Mouse (Mus musculus) heart, adult 18-20 months (tissue): ENCODE data around the gene A630095N17Rik. TPM values are rescaled to one million over a fixed set of nuclear protein-coding genes. Genes with fewer than 3 reads are reported as not detected.
A peak's percentile ranks its signal among the peaks of the same experiment; 100 is the strongest.

Source experiments
- DNase-seq, 2 experiments: peaks; one replicate each; pipeline ENCODE4 v3.0.0; 2021 to 2022; ENCODE audit warnings: mixed read lengths in 1 of 2
- total RNA-seq, 2 experiments: library from RNA; stranded (reverse); gene quantifications; 2 replicates each; pipeline ENCODE4 v1.2.3; 2021

A630095N17Rik gene
- total RNA-seq, 2 experiments from 2014 or later, result not detected

DNA sequence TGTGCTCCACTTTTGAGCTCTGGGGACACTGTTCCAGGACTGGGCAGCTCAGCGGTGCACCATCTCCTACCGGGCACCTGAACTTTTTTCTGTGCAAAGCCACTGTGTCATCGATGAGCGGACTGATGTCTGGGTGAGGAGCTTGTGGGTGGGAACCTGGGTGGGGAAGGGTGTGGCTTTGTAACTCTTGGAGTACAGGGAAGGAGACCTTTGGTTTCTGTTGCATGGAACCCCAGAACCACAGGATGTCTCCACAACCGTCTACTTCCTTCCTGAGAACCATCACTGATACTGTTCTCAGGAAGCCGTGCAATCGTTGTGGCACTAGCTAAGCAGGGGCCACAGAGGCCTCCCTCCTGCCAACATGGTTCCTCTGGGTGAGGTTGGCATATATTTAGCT lies 18.8 kb downstream of the A630095N17Rik start:
- DNase-seq, result no peak

DNA sequence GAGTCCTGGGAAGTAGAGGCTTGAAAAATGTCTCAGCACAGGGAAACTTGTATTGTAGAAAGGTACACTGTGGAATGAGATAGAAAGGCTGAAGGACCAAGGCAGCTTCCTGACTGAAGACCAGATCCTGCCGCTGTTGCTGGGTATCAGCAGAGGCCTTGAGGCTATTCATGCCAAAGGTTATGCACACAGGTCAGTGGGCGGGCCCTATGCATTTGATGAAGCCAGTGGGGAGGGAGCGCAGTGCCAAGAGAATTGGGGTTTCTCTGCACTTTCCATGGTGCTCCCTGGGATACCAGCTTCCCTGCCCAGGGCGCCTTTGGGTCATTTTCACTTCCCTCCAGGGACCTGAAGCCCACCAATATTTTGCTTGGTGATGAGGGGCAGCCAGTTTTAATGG lies 19.4 kb downstream of the A630095N17Rik start:
- DNase-seq, result no peak

GRCm38 (mm10) chr1:75211141-75211708 lies 20.7 kb downstream of the A630095N17Rik start:
- no peak for DNase-seq

- DNase-seq, result peak; percentile 98
Measured at GRCm38 (mm10) chr1:75210136-75211087, 21.5 kb downstream of the A630095N17Rik start, which contains the start of the genes Glb1l and Stk16. Gene Glb1l (minus strand): TSS chr1:75210813. Gene Stk16 (plus strand): TSS chr1:75210838.

- peak; percentile 46 to 56 for DNase-seq
Measured at GRCm38 (mm10) chr1:75208967-75209678, 22.8 kb downstream of the A630095N17Rik start.

- no peak for DNase-seq
Measured at GRCm38 (mm10) chr1:75201236-75201635, 30.7 kb downstream of the A630095N17Rik start.

- peak in 1 of 2 experiments; percentile 47 for DNase-seq
Measured at GRCm38 (mm10) chr1:75192452-75192851, 39.5 kb downstream of the A630095N17Rik start.

GRCm38 (mm10) chr1:75191622-75192402 lies 40.1 kb downstream of the A630095N17Rik start, which contains the start of the genes Ankzf1 and Atg9a:
Gene Ankzf1 (plus strand): TSS chr1:75192151.
Gene Atg9a (minus strand): TSS chr1:75192196.
- DNase-seq, result peak; percentile 96 to 99

GRCm38 (mm10) chr1:75191258-75191621 lies 40.7 kb downstream of the A630095N17Rik start:
- no peak for DNase-seq

DNA sequence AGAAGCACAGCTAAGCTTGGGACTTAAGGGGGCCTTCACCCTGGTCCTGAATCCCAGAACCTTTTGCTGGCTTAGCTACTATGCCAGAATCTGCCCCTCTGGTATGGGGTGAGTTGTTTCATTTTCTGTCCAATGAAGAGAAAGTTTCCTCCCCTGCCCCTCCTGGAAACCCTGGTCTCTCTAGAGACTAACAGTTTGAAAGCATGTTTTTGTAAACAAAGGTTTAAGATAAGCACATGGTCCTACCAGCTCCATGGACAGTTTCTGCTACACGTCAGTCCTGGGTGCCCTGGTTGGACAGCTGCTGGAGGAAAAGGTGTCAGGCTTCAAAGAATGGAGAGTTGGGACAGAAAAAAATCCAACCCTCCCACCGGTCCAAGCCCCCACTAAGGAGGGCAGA lies 41.3 kb downstream of the A630095N17Rik start:
- DNase-seq, result no peak

DNA sequence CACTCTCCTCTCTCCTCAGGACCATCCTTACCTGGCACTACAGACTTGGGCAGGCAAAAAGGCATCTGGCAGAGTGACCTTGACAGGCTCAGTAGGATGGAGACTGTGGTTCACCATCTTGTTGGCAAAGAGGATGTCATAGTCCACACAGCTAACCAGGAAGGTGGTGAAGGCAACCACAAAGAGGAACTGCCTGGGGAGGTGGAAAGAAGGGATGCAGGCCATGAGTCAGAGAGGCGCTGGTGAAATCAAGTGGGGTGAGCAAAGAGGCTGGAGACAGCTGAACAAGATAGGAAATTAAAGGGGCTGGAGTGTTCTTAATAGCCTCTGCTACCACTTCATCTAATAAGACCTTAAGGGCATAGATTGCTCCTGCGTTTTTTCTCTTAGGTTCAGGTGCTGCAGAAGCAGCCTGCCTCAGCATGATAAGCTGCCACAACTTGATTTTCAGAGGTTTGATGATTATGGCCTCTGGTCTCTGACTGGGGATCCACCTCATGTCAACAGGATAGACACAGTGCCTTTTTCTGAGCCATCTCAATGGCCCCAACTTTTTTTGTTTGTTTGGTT lies 43.9 kb downstream of the A630095N17Rik start:
- DNase-seq, result no peak

DNA sequence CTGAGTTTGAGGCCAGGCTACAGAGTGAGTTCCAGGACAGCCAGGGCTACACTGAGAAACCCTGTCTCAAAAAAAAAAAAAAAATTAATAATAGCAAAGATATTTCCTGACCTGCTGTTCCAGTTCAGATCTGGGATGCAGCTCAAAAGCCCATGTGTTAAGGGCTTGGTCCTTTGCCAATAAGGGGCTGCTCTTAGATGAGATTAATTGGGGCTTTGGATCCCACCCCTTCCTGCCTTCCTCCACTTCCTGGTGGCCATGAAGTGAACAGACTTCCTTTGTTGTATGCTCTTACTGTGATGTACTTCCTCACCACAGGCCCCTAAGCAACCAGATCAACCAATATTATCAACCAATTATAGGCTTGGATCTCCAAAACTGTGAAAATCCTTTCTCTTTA lies 44.8 kb downstream of the A630095N17Rik start:
- DNase-seq, result no peak

- no peak for DNase-seq
Measured at GRCm38 (mm10) chr1:75185495-75185894, 46.4 kb downstream of the A630095N17Rik start.

DNA sequence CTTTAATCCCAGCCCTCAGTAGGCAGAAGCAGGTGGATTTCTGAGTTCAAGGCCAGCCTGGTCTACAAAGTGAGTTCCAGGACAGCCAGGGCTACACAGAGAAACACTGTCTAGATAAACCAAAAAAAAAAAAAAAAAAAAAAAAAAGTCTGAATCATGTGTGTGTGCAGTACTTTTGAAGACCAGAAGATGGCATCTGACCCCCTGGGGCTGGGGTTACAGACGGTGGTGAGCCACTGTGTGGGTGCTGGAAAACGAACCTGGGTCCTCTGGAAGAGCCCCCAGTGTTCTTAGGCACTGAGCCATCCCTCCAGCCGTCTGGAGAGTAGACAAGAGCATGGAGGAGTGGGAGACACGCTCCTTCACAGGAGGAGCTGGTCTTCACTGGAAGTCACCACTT lies 49.7 kb downstream of the A630095N17Rik start:
- no peak for DNase-seq

- DNase-seq, result no peak
Measured at GRCm38 (mm10) chr1:75181377-75181870, 50.5 kb downstream of the A630095N17Rik start.

- no peak for DNase-seq
Measured at GRCm38 (mm10) chr1:75180741-75181140, 51.2 kb downstream of the A630095N17Rik start.

- DNase-seq, result peak; percentile 92 to 93
Measured at GRCm38 (mm10) chr1:75180105-75180590, 51.8 kb downstream of the A630095N17Rik start, which contains the start of gene Abcb6. Gene Abcb6 (minus strand): TSS chr1:75180392.

GRCm38 (mm10) chr1:75179334-75180104 lies 52.4 kb downstream of the A630095N17Rik start:
- peak; percentile 56 to 62 for DNase-seq
